Mouse (Mus musculus) left cerebral cortex, postnatal 4 days (tissue): ENCODE measurements around the gene Cyp2a4. TPM values are rescaled to one million over a fixed set of nuclear protein-coding genes. Genes with fewer than 3 reads are reported as not detected.
"Not testable (repeated sequence)": the region's sequence is repeated elsewhere in the genome, so short reads cannot be mapped to it uniquely, and the experiment has no call there.

Experiments
- DNase-seq: peaks from one replicate; pipeline ENCODE4 v3.0.0-alpha.2; 2022
- intact Hi-C: fragments of 180-260 bp; cut with DNase I; formaldehyde crosslinking; loops from one replicate; pipeline ENCODE4 v1.15.1; 2025
- total RNA-seq, 2 experiments: library from RNA; stranded (reverse); gene quantifications; 2 replicates each; pipeline ENCODE4 v1.2.3; 2021

Cyp2a4 gene
- not detected for total RNA-seq

GRCm38 (mm10) chr7:26306926-26307325 is at the start of gene Cyp2a4:
Gene Cyp2a4, plus strand, starts transcription at chr7:26307169.
- intact Hi-C loops, DNase-seq: not testable (repeated sequence)

- DNase-seq, intact Hi-C loops: not testable (repeated sequence)
These were observed 46.9 kb upstream of the Cyp2a4 start, which contains the start of gene Vmn1r184 for GRCm38 (mm10) chr7:26260034-26260433. Gene Vmn1r184, plus strand, starts transcription at chr7:26260334.

- DNase-seq, intact Hi-C loops: not testable (repeated sequence)
These were observed 3.4 kb upstream of the Cyp2a4 start for GRCm38 (mm10) chr7:26303429-26304166.

GRCm38 (mm10) chr7:26311786-26312185 is 4.8 kb downstream of the Cyp2a4 start:
- intact Hi-C loops, DNase-seq: not testable (repeated sequence)

GRCm38 (mm10) chr7:26315194-26315593 is 8.2 kb downstream of the Cyp2a4 start:
- intact Hi-C loops, DNase-seq: not testable (repeated sequence)

GRCm38 (mm10) chr7:26315809-26316208 is 8.8 kb downstream of the Cyp2a4 start:
- intact Hi-C loops, DNase-seq: not testable (repeated sequence)

GRCm38 (mm10) chr7:26320361-26320760 is 13.4 kb downstream of the Cyp2a4 start:
- DNase-seq, intact Hi-C loops: not testable (repeated sequence)

- DNase-seq, intact Hi-C loops: not testable (repeated sequence)
These were observed 43.2 kb downstream of the Cyp2a4 start for GRCm38 (mm10) chr7:26350177-26350576.

GRCm38 (mm10) chr7:26352258-26352657 is 45.3 kb downstream of the Cyp2a4 start:
- DNase-seq, intact Hi-C loops: not testable (repeated sequence)

- intact Hi-C loops, DNase-seq: not testable (repeated sequence)
These were observed 49.8 kb downstream of the Cyp2a4 start for GRCm38 (mm10) chr7:26356719-26357118.

Other genes with a start within 250 kb of the Cyp2a4 start
- not detected for gene Cyp2b13, start 245.7 kb upstream of the Cyp2a4 start, total RNA-seq
- gene Cyp2b9, start 133.8 kb upstream of the Cyp2a4 start, total RNA-seq = not detected
- not detected for gene Vmn1r184, start 46.8 kb upstream of the Cyp2a4 start, total RNA-seq
- gene Nlrp9c, start 96.5 kb downstream of the Cyp2a4 start, total RNA-seq = not detected
- gene Nlrp4a, start 127.9 kb downstream of the Cyp2a4 start, total RNA-seq = not detected
- gene Nlrp9a, start 227.9 kb downstream of the Cyp2a4 start, total RNA-seq = not detected